Mouse (Mus musculus) gastrocnemius, adult 18-20 months (tissue): ENCODE data around the gene Smad1. TPM values are rescaled to one million over a fixed set of nuclear protein-coding genes. Genes with fewer than 3 reads are reported as not detected.

Source experiments
- DNase-seq: peaks from one replicate; pipeline ENCODE4 v3.0.0; 2021; ENCODE audit warnings: low spot score
- total RNA-seq, 2 experiments: library from RNA; stranded (reverse); gene quantifications; 2 replicates each; pipeline ENCODE4 v1.2.3; 2021

Gene Smad1
- total RNA-seq, 2 experiments from 2014 or later, result 8.9 to 10.6 TPM

GRCm38 (mm10) chr8:79305941-79306340 is 93.4 kb downstream of the Smad1 start:
- DNase-seq, result no peak

GRCm38 (mm10) chr8:79301548-79301947 is 97.8 kb downstream of the Smad1 start:
- DNase-seq, result no peak

- DNase-seq, result no peak
These were observed 99.6 kb downstream of the Smad1 start for GRCm38 (mm10) chr8:79299704-79300103.

GRCm38 (mm10) chr8:79297763-79298162 is 101.6 kb downstream of the Smad1 start:
- DNase-seq, result peak; percentile 59

- no peak for DNase-seq
These were observed 103.8 kb downstream of the Smad1 start for GRCm38 (mm10) chr8:79295276-79296105.

GRCm38 (mm10) chr8:79294610-79295275 is 104.6 kb downstream of the Smad1 start, which contains the start of gene Mmaa:
Mmaa (minus strand) TSS chr8:79294937.
- peak; percentile 96 for DNase-seq

- no peak for DNase-seq
These were observed 105.5 kb downstream of the Smad1 start for GRCm38 (mm10) chr8:79293841-79294240.

GRCm38 (mm10) chr8:79292712-79293264 is 106.5 kb downstream of the Smad1 start:
- no peak for DNase-seq

- no peak for DNase-seq
These were observed 109.7 kb downstream of the Smad1 start for GRCm38 (mm10) chr8:79289592-79289991.

GRCm38 (mm10) chr8:79288681-79289080 is 110.6 kb downstream of the Smad1 start:
- no peak for DNase-seq

Other genes starting within 250 kb of the Smad1 start
- not detected for gene 1700011L22Rik, start 150.9 kb downstream of the Smad1 start, total RNA-seq
- gene Mmaa, start 104.6 kb downstream of the Smad1 start, total RNA-seq, result 10 to 100 TPM; 17.3 to 19.3 TPM
- 10 to 100 TPM; 42.1 to 44.2 TPM for gene Otud4, start 240.1 kb upstream of the Smad1 start, total RNA-seq